Mouse (Mus musculus) layer of hippocampus, adult 9-11 months (tissue): Measurements from ENCODE around the gene Armc3.
"Not testable (repeated sequence)": the region's sequence is repeated elsewhere in the genome, so short reads cannot be mapped to it uniquely, and the experiment has no call there.

Source experiments
- DNase-seq: peaks from one replicate; pipeline ENCODE4 v3.0.0; 2022

The Armc3 gene

DNA sequence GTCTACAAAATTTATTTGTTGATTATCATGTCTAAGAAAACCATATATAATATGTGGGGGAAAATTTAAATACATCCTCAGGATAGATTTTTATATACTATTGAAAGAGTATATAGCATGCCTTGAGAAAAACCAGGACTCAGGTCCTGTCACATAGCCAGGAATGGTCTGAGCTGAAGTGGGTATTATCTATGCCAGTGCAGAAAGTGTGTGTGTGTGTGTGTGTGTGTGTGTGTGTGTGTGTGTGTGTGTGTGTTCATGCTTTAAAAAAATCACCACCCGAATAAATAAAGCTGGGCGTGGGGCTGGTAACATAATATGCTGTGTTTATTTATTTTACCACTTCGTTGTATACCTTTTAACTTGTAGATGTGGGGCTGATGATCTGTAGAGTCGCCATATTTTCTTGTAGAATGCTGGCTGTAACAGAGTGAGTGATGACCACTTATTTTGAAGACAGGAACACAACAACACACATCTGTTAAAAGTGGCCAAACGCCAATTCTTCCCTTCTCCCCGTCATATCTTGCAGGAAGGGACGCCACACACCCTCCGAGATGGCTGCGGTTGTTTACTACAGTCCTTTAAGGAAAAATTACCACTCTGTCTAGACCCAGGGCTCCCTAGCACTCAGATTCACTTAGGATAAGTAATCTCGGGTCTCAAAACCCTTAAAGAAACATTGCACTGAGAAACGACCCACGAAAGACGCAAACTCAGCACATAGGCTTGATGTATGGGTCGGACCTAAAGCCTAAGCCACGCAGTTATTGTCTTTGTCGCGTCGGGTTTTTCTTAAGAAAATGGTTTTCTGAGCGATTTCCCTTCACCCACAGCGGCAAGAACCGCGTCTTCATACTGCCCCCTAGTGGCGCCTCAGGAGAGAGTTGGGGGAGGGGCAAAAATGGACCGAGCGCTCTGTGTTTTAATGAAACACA lies 76.8 kb downstream of the Armc3 start:
- peak; percentile 52 for DNase-seq

DNA sequence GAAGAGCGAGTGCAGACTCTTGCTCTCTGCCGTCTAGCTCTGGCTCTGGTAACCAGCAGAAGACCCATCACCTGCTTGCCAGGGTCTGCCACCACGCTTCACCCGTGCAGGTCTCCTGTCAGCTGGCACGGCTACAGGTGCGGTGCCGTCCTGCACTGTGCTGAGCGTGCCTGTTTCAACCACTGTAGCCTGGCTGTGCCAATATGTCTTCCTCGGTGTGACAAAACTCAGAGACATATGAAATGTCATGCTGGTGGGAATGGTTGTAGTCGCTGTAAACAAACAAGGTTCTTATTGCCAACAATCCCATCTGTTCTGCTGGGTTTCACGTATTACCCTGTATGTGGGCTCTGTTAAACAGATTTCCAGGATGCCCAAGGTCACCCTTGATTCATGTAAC lies 81.2 kb downstream of the Armc3 start:
- DNase-seq = peak; percentile 12

DNA sequence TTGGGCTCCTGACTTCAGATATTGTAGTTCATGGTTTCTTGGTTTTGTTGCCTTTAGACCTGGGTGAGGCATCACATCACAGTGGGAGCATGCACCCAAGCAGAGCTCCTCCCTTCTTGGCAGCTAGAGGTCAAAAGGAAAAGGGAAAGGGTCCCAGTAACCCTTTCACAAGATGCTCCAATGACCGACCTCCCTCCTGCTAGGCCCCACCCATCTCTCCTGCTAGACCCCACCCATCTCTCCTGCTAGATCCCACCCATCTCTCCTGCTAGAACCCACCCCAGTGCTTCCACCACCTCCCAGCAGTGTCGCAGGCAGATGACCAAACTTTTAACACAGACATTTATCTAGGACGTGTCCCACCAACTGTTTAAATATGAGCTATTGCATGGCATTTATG lies 93.3 kb downstream of the Armc3 start:
- no peak for DNase-seq

DNA sequence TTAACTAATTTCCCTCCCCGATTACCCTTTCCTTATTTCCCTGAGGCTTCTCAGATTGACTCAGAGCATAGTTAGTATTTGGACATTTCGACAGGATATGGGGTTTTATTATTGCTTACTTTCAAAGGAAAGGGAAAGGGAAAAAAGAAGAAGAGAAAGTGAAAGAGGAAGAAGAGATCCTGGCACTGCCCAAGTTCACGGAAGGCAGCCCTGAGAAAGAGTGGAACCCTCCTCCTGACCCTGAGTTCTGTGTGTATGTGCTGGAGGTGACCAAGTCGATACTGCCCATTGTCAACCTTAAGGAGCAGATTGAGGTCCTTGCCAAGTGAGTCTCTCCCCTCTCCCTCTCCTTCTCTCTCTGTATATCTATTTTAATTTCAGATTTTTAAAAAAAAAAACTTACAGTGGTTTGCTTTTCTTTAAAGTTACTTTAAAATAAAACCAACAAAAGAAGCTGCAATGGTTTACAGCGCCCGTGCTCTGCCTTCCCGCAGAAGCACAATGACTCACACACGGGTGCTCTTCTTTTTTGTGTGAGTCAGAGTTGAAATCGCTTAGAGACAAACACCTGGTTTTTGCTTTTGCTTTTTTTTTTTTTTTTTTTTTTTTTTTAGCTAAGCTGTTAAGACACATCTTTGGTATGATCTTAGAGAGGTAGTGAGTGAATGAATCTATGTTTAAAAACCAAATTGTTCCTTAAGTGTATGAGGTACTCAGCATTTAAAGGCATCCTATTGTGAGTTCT lies 101.4 kb downstream of the Armc3 start:
- DNase-seq = peak; percentile 19

DNA sequence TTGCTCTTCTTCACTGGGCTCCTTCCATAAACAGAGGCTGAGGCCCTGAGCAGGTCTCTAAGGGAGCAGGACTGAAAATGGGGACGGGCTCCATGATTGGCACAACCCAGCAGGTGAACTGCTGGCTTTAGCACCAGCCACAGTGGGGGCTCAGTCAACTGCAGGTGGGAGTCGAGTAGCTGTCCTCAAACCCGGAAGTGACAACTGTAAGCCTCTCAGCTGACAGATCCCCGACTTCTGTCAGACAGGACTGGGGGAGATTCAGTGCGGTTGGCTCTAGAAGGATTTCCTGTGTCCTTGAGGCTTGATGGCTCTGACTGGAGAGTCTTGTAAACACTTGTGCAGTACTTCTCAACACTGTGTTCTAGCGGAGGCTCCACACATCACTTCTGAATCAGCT lies 102.1 kb downstream of the Armc3 start:
- peak; percentile 20 for DNase-seq

DNA sequence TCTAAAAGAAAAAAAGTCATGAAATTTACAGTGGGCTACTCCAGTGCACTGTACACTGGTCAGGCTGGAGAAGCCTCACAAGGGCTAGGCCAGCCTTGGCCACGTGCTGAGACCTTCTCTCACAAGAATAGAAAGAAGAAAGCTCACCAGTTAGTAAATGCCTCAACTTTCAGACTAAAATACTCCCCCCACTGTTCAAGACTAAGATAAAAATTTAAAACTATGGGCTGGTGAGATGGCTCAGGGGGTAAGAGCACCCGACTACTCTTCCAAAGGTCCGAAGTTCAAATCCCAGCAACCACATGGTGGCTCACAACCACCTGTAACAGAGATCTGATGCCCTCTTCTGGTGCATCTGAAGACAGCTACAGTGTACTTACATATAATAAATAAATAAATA lies 104.0 kb downstream of the Armc3 start:
- DNase-seq = not testable (repeated sequence)

DNA sequence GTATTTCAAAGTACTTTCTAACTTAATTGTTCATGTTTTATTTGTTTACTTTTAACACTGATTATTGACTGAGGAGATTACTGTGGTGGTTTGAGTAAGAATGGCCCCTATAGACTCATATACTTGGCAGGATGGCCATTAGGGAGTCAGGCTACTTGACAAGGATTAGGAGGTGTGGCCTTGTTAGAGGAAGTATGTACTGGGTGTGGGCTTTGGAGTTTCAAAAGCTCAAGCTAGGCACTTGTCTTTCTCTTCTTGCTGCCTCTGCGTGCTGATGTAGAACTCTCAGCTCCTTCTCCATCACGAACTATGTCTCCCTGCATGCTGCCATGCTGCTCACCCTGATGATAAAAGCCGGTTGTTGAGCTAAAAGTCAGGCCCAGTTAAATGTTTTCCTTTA lies 111.4 kb downstream of the Armc3 start:
- no peak for DNase-seq

DNA sequence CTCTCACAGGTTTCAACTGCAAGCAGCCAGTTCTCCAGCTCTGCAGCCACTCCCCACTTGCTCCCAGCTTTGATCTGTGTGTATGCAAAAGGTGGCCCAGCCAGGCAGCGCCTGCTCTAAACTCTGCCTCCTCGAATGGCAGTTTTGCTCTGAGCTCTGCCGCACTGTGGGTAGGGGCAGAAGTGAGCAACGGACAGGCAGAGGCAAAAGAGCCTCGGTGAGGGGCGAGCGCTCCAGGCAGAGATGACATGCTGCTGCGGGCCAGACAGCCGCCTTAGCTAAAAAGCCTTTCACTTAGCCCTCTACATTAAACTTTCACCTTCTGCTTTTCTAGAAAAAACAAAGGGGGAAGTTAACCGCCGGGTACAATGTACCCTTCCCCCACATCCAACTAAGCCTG lies 117.0 kb downstream of the Armc3 start:
- no peak for DNase-seq

DNA sequence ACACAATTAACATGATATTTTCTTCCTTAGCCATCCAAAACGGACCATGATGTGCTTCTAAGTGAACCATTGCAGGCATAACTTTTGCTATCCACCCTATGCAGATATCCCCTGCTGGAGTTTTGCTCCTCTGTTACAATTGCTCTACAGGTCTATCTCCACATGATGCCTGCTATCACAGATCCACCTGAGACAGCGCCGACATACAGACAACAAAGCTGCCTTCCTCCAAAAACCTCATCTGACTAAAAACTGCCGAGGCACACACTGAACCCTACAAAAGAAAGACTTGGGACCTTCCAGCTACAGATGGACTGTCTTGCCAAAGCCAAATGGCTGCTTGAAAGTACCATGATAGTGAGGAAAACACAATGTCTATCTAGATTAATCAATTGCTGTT lies 117.6 kb downstream of the Armc3 start:
- DNase-seq = no peak

DNA sequence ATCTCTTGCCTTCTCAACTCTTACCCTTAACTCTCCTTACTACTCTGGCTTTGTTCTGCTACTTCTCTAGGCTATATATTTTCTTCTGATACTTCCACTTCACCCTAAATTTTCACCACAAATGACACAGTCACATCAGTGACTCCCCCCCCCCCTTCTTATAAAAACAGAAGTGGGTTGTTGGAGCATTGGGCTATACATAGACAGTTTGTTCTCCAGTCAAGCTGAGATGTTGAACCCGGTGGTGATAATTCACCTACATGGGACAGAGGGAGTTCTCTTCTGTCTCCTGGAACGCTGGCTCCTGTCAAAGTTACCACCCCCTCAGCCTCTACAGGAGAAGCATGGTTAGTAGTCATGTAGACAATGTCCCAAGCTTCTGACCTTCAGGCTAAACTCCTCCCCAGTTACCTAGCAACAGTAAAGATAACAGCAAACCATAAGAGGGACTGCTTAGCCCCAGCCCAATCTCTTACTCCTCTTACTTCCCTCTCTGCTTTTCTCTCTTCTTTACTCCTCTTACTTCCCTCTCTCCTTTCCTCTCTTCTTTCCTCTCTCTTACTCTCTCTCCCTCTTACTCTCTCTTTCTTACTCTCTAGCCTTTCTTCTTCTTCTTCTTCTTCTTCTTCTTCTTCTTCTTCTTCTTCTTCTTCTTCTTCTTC lies 118.2 kb downstream of the Armc3 start:
- DNase-seq = not testable (repeated sequence)

DNA sequence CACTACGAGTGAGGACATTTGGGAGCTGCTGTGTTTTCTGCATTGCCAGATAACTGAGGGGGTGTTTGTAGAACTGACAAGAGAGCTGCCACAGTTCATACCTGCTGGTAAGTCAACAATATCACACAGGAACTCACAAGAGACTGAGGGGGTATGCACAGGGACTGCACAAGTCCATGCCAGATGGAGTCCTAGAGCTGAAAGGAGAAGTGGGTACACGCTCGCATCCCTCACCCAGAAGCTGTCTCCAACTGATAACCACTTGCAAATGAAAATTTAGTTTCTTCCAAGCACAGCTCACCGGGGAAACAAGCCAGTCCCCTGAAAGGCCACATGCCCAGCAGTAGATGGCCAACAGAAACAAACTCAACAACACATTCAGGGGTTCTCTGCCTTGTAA lies 119.4 kb downstream of the Armc3 start:
- DNase-seq = no peak

DNA sequence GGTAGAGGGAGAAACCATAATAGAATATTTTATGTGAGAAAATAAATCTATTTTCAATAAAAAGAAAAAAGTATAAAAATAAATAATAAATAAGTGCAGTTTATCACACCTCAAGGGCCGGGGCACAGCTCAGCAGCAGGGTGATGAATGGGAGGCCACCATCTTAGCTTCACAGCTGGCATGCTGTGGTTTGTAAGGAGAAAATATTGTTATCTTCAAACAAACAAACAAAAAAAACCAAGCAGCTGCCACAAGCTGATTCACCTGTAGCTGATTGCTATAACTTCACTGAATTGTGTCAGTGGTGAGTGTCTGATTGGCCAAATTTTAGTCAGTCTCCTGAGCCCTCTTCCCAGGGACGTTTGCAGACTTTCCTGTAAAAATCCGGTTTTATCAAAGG lies 120.2 kb downstream of the Armc3 start:
- no peak for DNase-seq

DNA sequence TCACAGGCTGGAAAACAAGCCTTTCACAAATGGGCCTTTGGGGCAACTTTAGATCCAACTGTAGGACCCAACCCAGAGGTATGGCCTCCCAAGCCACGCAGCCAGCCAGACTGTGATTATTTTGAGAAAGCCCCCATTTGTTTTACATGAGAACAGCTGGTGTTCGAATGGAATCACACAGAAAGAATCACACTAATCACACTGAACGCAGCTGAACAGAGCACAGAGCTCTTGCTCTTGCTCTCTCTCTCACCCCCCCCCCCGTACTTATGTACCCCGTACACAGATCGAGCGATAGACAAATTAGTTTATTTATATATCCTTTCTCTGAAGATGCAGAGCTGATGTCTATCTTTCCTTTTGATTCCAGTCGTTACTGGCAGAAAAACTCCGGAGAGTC lies 123.3 kb downstream of the Armc3 start:
- DNase-seq = no peak

DNA sequence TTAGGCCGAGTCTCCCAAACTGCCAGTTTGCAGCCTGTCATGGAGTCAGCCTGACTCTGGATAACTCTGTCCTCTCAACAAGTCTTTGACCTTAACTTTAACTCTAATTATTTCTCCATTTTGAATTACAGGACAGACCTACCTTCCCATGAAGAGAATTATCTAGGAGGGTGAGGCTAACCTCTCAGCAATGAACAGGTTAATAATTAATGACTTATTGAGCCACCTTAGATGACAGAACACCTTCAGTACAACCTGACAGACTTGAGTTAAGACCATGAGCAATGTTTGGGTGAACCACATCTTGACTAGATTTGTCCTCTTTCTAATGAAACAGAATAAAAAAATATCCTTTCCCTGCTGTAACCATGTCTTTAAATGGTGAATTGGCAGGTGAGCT lies 127.3 kb downstream of the Armc3 start:
- DNase-seq = no peak

DNA sequence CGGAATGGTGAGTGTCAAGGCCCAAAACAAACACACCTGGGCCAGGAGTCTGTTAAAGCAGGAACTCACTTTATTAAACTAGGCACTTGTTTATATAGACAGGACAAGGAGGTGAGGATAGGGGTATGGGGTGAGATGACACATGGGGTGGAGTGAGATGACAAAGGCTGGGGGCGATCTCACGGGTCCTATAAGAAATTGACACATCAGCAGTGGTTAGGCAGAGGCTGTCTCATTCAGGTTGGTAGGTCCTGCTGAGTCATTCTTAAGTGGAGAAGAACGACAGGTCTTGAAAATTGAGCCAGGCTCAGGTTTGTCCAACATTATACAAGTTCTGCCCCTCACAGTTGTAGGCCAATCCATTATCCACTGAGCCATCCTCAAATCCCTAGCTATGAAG lies 128.7 kb downstream of the Armc3 start:
- no peak for DNase-seq

DNA sequence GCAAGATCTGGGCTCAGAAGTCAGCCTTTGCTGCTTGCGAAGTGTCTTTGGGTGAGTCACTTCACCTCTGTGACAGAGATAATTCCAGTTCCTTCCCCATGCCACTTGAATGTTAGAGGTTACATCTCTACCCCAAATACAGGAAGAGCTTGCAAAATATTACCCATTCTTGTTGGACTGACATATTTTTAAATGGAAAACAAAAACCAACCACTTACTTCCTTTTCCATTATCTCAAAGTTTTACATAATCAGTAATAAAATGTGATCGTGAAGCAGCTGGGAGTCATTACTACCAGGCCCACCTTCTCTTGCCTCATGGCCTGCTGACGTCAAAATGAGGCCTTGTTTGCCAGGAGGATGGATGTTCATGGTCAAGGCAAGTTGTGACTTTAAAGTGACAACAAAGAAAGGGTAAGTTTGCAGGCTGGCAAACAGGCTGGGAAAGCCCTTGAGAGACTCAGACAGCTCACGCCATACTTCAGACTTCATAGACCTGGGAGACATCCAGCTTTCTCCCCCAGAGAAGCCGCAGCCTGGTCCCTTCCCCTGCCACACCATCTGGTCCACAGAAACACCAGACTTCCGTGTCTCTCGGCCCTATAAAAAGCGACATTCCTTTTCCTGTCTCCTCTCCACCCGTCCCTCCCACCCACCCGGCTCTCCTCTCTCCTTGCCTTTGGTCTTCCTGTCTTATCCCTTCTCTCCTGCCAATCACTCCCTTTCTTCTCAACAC lies 145.0 kb downstream of the Armc3 start:
- DNase-seq = peak; percentile 79

DNA sequence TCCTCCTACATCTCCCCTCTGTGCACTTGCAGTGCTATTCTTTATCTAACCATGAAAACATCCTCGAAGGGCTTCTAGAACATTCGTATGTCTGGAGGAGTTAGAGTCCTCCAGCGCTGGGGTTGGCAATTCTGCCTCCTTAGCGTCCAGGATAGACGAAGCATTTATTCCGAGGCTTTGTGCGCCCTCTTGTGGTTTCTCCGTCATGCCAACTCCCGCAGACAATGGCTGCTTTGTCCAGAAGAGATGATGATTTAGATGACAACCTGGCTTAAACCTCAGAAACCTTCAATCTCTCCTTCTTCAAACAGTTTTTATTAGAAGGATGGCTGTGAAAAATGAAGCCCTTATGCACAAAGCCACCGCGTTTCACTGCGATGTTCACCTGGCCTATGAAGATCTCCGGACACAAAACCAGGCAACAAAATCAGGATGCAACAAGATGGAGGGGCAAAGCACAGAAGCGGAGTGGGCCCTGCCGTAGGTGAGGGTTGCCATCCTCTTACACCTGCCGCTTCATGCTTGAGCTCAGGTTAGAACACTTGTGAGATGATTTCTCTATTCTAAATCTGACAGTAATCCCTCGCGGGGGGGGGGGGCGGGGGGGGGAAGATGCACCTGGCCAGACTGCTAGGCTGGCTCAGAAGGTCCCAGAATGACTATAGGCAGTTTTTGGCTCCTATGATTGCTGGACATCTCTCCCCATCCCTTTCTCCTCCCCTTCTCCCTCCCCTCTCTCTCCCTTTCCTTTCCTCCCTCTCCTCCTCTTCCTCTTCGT lies 145.7 kb downstream of the Armc3 start:
- DNase-seq = peak; percentile 89

DNA sequence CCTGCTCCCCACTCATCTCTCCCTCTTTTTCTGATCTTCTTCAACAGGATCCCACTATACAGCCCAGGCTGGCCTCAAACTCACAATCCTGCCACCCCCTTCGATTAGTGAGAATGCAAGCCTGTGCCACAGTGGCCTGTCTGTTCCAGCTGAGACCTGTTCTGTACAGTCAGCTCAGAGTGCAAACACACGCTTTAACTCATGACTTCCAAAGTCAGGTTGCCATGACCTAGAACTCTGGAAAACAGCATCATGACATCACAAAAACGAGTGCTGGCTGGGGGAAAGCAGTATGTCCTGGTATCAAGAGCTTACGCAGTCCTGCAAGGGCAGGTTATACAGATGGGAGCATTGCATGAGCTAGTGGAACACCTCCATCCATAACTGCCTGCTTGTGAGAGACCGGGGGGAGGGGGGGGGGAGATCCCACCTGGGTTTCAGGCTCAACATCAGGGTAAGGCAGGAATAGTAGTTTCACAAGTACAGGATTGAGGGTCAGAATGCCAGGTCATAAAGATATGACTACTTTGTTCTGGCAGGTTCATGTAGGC lies 146.4 kb downstream of the Armc3 start:
- DNase-seq = no peak

DNA sequence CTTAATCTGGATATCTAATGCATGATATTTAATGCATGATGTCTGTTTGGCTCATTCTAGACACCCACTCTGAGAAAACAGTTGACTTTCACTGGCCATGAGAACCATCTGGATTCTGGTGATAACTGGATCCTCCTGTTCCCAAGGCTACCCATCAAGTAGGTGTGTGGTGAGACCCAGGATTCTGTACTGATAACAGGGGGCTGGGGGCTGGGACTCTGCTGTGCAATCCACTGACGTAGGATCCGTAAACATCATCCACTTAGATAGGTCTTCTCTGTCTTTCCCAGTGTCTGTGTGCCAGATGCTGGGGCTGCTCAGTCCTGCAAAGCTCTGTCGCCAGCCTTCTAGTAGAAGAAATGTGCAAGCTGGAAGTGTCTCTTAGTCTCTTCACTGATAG lies 149.4 kb downstream of the Armc3 start:
- no peak for DNase-seq

DNA sequence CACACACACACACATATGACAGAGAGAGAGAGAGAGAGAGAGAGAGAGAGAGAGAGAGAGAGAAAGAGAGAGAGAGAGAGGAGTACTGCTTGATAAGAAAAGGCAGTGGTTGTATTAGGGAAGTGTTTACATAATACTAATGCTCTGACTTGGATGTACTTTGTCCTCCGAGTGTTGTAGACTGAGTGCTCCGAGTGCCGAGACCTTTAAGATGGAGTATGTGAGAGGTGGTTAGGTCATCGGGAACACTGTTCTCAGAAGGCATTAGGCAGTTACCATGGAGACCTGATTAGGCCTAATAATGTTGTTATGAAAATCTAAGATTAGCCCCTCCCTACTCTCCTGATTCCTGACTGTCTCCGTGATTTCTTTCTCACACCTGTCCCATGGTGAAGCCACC lies 151.1 kb downstream of the Armc3 start:
- DNase-seq = no peak

DNA sequence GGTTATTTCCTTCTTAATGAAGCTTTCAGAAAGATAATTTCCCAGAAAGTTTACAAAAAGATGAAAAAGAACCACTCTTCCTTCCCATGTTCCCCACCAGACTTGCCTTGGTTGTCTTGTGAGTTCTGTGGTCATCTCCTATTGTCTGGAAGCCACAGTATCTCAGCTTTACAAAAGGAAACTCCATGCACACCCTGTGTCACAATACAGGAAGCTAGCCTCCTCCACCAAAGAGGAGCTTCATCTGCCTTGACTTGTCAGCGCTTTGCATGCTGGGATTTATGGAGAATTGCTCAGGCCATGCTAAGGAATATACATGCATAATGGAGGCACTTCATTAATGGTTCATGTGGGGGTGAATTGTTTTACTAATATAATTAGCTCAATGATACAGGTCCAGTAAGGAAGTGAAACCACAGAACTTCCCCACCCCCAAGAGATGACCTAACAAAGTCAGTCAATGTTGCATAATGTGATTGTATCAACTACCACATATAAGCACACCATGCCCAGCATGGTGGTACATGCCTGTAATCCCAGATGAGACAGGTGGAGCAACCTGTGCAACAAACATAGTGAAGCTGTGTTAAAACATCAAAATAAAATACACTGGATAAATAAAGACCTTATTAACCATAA lies 152.6 kb downstream of the Armc3 start:
- peak; percentile 63 for DNase-seq
